Mouse (Mus musculus) brain, embryonic 14.5 days (tissue): Measurements from ENCODE around the gene Serpinb13. TPM values are rescaled to one million over a fixed set of nuclear protein-coding genes. Genes with fewer than 3 reads are reported as not detected.
"Not testable (repeated sequence)": the region's sequence is repeated elsewhere in the genome, so short reads cannot be mapped to it uniquely, and the experiment has no call there.

Source experiments
- DNase-seq: peaks from one replicate; pipeline ENCODE4 v3.0.0-alpha.2; 2011; ENCODE audit warnings: low read depth
- CTCF ChIP-seq: fragments of 200-500 bp; IDR thresholded peaks from 2 replicates; pipeline ENCODE4 v1.5.1; 2012; ENCODE audit warnings: inconsistent platforms, mild to moderate bottlenecking, moderate library complexity, borderline replicate concordance; ENCODE audit not compliant: insufficient read depth, insufficient read length; ENCODE audit errors: extremely low read depth
- POLR2A ChIP-seq: fragments of 200-500 bp; IDR thresholded peaks from 2 replicates; pipeline ENCODE4 v1.6.1; 2012; ENCODE audit warnings: mild to moderate bottlenecking, inconsistent platforms, borderline replicate concordance; ENCODE audit not compliant: poor library complexity, insufficient read depth, insufficient read length, severe bottlenecking; ENCODE audit errors: extremely low read depth
- polyA plus RNA-seq: library from polyadenylated mRNA; depleted of rRNA; stranded (reverse); fragments of >200 nt; gene quantifications from 2 replicates; pipeline ENCODE4 v1.2.3, GENCODE M21; 2012; rRNA removed

Gene Serpinb13
- polyA plus RNA-seq, 1 experiment, result not detected

DNA sequence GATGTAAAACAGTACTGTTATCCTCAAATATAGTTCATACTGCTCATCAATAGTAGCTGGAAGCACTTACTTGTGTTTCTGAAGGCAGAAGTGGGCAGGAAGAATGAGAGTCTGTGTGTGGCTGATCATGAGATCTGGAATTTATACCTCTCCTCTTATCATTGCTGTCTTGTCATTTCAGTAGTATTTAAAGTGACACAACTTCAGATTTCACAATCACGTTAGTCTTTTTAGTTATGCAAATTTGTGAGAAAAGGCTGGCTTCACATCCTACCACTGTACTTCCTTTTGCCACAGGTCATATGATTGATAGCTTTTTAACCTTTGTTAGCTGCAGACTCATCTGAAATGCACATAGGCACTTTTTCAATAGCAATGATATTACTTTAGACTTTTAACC is 45.1 kb downstream of the Serpinb13 start:
- TF ChIP-seq CTCF (no peak), POLR2A (no peak)
- DNase-seq, result no peak

DNA sequence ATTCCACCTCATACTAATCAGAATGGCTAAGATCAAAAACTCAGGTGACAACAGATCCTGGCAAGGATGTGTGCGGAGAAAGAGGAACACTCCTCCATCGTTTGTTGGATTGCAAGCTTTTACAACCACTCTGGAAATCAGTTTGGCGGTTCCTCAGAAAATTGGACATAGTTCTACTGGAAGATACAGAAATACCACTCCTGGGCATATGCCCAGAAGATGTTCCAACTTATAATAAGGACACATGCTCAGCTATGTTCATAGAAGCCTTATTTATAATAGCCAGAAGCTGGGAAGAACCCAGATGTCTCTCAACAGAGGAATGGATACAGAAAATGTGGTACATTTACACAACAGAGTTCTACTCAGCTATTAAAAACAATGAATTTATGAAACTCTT is 53.5 kb downstream of the Serpinb13 start:
- not testable (repeated sequence) for DNase-seq

Other genes with a start within 250 kb of the Serpinb13 start
- 8.8 and 9.5 TPM in 2 replicates for gene Kdsr, start 221.3 kb upstream of the Serpinb13 start, polyA plus RNA-seq
- gene Vps4b, start 184.3 kb upstream of the Serpinb13 start, polyA plus RNA-seq, result 21.7 and 23.6 TPM in 2 replicates
- 0.10 and 0.40 TPM in 2 replicates for gene Serpinb5, start 119.8 kb upstream of the Serpinb13 start, polyA plus RNA-seq
- 0.12 and 0.55 TPM in 2 replicates for gene Serpinb12, start 46.5 kb upstream of the Serpinb13 start, polyA plus RNA-seq
- 0.39 TPM in 1 of 2 replicates, not detected in the other for gene Serpinb3a, start 71.3 kb downstream of the Serpinb13 start, polyA plus RNA-seq
- not detected in 2 replicates for gene Serpinb3d, start 102.5 kb downstream of the Serpinb13 start, polyA plus RNA-seq